Mouse (Mus musculus) left cerebral cortex, postnatal 10 days (tissue): Measurements from ENCODE around the gene Ssu2. TPM values are rescaled to one million over a fixed set of nuclear protein-coding genes. Genes with fewer than 3 reads are reported as not detected.

Experiments
- DNase-seq, 2 experiments: peaks; one replicate each; pipeline ENCODE4 v3.0.0; 2021 to 2022; ENCODE audit warnings: low spot score in 2 of 2, mixed read lengths in 1 of 2; ENCODE audit errors: extremely low spot score in 1 of 2
- intact Hi-C: fragments of 180-260 bp; cut with DNase I; formaldehyde crosslinking; loops from one replicate; pipeline ENCODE4 v1.15.1; 2025
- total RNA-seq, 2 experiments: library from RNA; stranded (reverse); gene quantifications; 2 replicates each; pipeline ENCODE4 v1.2.3; 2021

The Ssu2 gene
- total RNA-seq, 2 experiments from 2014 or later: 0.34 TPM; not detected in 1

DNA sequence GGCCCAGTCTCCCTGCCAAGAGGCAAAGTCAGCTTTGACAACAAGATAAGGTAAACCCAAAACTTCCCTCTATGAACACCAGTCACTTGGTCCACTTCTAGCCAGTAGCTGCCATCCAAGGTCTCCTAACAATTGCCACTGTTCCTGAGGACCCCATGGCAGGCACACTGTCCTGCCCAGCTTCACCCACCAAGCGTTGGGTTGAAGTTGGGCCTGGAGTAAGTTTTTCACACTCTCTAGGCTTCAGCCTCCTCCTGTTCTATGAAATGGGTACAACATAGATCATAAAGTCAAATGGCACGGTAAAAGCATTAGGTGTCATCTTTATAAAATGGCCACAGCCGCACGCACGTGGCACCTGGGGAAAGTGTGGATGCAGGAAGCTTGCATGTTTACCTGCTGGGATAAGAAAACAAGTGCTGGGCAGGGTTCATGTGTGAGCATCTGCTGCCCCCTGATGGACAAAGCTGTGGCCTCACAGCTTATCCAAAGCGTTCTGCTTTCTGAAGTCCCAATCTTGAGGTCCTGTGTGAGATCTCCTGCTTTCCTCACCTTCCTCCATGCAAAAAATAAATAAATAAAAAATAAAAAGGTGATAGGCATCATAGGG is 25.4 kb downstream of the Ssu2 start:
- DNase-seq: peak; percentile 73 to 79
- intact Hi-C loops: loop anchor here (1.0 kb wide), 1 partner anchor 155 kb away; no protein-coding TSS in a partner anchor

DNA sequence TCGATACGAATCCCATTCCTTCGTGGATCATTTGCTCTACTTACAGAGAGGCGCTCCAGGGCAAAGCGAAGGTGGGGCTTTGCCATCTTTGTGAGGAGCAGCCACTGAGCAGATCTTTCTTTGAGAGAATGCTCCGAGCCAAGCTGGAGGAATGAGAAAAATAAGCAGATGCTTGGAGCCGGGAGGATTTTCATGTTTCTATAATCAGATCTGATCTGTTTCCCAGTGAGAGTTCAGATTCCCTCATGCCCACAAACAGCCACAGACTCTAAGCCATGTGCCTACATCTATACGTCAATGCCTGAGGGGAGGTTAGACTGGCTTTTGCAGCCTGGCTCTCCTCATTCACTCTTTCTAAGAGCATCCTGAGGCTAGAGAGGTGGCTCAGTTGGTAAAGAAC is 27.1 kb downstream of the Ssu2 start:
- DNase-seq: peak in 1 of 2 experiments; percentile 62
- intact Hi-C loops: no loop called here

DNA sequence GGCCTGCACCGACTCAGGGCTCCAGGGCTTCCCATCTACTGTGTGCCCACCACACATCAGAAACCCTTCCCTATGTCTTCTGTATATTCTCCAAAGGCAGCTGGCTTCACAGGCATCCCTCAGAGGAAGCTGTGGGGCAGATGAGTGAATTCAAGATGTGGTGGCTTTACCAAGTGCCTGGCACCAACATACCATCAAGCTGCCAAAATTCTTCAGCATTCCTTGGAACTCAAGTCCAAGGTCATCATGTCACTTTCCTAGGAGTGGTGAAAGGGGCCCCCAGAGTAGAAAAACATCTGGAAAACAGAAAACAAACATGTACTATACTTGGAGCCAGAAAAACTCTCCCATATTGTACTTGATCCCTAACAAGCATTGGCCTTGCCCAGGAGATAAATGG is 28.5 kb downstream of the Ssu2 start:
- intact Hi-C loops: no loop called here

DNA sequence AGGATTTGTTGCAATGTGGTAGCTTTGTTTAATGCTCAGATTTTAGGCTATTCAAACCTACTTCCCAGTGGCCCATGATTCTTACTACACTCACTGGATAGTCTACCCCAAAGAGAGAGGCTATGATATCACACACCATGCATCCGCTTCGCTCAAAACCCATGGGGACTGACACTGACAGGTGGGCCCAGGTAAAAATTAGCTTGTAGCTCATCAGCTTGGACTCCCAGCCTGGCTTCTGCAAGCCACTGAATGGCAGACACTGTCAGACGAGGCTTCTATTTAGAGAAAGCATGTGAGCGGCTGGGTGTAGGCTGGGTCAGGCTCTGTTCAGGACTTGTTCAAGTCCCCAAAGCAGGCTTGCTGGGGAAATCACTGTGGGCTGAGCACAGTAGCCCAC is 37.4 kb downstream of the Ssu2 start:
- no peak for DNase-seq
- intact Hi-C loops: no loop called here

More for the DNA sequence above, 28.5 kb downstream of the Ssu2 start:
- DNase-seq: no peak

DNA sequence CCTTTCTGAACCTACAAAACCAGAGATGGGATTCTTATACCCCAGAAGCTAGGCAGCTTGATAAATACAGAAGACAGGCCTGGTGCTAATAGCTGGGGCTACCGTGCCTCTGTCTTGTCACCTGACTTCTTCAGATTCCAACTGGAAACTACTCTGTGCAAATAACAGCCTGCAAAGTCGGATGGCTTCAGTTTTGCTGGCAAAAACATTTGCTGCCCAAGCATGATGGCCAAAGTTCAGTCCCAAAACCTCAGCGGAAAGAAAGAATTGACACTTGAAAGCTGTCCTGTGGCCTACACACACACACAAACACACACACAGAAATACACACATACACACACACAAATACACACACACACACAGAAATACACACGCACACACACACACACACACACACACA is 48.8 kb downstream of the Ssu2 start:
- intact Hi-C loops: no loop called here
- DNase-seq: no peak

DNA sequence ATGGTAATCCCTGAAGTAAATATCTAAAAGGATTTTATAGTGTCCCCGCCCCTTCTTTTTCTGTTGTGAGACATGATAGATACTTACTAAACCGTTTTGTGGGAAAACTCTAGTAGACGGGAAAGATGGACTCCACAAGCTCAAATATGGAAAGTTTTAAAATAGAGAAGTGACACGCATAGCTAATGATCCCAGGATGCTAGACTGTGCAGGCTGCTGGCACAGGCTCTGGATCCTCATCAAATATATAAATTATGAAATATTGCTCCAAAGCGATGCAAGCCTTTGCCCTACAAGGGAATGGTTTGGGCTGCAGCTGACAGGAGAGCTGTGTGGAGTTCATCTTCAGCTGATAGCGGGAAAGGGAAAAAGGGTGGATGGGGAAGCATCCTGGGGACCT is 50.2 kb downstream of the Ssu2 start:
- intact Hi-C loops: no loop called here

DNA sequence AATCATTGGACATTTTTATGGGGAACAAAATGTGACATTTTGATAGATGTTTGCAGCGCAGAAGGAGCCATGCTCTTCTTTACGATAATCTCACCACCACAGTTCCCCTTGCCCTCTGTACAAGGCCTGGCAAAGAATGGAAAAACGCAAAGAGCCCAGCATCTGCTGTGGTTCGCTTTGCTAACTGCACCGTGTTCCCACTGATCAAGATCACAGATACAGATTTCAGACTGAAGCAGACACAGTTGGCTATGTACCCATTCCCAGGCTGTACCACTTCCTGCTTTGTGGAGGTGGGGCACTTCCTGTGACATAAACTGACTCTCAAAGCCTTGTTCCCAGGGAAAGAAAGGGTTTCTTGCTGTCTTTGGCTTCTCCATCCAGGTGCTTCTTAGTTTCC is 53.9 kb downstream of the Ssu2 start:
- intact Hi-C loops: no loop called here
- no peak for DNase-seq

More for the DNA sequence above, 50.2 kb downstream of the Ssu2 start:
- no peak for DNase-seq

DNA sequence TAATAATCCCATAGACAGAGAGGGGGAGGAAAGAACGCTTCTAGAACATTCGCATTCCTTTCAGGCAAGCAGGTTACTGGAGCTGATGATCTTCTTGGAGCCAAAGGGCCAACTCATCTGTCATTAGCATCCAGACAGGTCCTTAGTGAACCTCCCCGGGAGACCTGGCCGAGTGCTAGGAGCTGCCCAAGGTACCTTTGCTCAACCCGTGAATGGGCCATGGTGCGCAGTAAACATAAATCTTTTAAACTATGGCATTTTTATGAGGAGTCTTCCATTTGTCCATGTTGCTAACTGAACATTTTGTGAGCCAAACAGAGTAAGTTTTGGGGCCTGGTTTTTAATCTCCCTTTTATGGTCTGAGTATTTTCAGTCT is 56.6 kb downstream of the Ssu2 start:
- no peak for DNase-seq
- intact Hi-C loops: no loop called here

DNA sequence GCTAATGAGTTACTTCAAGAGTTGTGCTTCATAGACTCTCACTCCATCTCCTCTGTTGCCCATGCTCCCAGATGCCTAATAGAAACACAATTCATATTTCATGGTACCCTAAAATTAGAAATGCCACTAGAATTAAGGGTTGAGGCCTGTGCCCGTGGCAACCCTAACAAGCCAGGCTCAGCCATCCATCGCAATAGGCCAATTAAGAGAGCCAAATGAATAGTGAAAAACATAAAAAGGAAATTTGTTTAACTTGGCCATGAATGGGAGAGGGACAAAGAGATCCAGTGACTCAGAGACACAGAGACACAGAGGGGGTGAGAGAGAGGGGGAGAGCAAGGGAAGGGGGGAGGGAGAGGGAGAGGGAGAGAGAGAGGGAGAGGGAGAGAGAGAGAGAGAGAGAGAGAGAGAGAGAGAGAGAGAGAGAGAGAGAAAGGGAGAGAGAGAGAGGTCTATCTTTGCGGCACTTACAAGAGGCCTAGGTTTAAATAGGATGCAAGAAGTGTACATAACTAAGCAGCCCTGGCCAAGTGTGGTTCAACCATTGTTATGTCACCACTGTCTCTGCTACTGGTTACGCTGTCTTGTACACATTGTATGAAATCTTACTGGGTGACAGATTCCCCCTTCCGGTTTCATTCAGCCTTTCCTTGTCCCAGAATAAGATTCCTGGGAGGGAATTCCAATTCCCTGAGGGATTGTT is 57.2 kb downstream of the Ssu2 start:
- intact Hi-C loops: no loop called here
- no peak for DNase-seq

DNA sequence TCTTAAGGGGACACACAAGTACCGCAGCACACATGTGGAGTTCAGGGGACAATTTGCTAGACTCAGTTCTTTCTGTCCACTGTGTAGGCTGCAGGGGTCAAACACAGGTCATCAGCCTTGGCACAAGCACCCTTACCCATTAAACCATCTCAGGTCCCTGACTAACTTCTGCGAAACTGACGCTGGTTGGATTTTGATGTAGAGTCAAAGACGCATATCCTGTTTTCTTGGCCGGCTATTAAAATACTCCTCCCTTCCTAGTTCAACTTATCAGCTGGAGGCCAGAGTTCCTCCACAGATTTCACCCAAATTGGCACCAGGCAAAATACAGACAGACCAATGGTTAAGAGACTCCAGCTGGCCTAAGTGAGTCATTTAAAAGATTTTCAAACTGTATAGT is 60.0 kb downstream of the Ssu2 start:
- intact Hi-C loops: no loop called here
- no peak for DNase-seq

DNA sequence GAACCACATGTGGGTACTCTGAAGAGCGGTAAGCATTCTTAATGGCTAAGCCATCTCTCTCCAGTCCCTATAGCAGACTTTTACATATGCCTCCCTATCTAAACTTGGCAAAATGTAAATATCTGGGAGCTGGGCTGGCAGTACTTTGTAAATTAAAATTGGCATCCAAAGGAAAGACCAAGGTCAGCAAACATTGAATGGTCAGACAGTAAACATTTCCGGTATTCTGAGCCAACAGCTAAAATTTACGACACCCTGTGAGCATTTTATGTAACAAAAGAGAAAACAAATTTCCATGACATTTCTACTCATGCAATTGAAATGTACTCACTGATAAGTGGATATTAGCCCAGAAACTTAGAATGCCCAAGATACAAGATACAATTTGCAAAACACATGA is 62.6 kb downstream of the Ssu2 start:
- DNase-seq: no peak
- intact Hi-C loops: no loop called here

DNA sequence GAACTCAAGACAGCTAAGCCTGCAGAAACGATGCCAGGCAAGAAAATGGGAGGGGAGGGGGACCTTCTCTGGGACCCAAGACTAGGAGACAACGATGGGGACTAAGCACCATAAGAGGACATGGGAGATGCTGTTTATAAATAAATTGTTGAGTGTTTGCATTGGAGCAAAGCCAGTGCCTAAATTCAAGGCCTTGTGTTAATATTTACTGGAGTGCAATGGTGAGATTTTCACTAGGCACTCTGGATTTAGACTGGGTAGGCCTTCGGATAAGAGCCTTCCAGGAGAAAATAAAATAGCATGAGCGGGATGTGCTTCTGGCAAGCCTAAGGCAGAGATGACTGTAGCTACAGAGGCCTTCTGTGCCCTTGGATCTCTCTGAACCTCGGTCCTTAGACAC is 64.9 kb downstream of the Ssu2 start:
- no peak for DNase-seq
- intact Hi-C loops: no loop called here

DNA sequence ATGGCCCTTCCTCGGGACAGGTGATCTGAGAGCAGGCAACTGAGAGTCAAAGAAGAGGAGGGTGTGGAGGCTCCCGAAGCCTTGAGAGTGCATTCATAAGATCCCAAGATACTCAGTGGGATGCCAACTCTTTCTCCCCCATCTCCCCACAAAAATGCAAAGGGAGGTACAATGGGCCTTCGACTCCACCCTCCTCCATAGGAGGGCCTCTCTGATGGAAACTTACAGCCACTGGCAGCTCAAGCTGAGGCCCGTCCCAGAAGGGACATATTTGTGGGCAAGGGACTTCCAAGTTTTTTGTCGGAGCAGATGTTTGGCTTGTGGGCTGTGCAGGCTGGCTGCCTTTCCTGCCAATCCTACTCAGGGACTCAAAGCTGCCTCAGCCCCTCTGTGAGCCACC is 67.1 kb downstream of the Ssu2 start:
- intact Hi-C loops: no loop called here
- no peak for DNase-seq

DNA sequence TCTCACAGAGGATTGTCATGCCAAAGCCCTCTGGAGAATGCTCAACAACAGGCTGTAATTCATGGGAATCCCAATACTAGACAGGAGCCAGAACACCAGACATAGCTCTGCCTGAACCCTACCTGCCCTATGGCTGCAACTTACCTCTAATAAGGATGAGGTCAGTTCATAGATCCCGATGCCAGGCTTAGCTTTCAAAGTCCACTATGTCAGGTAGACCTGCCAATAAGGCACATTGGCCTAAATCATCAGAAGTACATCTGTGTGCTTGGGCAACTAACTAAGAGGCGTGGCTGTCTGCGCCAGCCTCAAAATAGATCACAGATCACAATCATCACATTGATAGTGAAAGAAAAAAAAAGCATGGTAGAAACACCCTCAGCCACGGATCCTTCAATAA is 68.4 kb downstream of the Ssu2 start:
- DNase-seq: no peak
- intact Hi-C loops: no loop called here

DNA sequence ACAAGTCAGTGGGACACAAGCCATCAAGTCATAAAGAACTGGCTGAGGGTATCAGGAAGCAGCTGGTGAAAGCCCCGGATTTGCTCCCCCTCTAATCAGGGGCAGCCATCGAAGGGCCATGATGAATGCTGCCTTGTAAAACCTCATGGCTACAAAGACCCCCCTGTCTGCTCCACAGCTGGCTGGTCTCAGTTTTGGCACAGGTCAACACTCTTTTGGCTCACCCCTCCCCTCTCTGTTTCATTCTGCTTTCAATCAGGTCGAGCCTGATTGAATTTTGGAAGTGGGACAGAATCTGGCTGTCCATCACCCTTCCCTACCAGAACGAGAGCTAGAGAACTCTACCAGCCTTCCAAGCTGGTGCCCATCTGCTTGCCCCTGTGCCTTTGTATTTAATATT is 76.4 kb downstream of the Ssu2 start:
- intact Hi-C loops: no loop called here
- DNase-seq: peak; percentile 32 to 42

DNA sequence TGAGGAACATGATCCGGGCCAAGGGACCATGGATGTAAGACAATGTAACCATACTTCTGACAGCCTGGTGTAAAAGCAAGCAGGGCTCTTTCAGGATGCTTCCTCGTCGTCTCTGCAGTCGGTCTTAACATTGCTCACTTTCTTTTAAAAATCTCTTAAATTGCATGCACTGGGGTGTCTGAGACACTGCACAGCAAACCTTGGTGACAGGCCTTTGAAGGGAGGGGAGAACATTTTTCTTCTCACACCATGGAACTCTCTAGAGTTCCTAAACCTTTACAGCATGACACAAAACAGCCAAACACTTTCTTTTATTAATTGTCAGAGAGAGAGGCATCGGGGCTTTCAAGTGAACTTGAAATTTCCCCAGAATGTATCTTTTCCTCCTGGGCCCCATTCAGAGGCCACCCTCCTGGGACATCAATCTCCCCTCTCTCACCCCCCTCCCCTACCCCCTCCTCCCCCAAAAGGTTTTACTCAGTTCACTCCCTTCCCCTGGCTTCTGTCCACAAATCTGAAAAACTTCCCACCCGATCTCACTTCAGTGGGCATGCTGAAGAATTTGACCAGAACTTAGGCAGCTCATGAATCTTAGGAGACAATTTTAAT is 78.4 kb downstream of the Ssu2 start:
- no peak for DNase-seq
- intact Hi-C loops: no loop called here

Other genes starting within 250 kb of the Ssu2 start
- gene Lmcd1, start 114.3 kb downstream of the Ssu2 start, total RNA-seq: 10 to 100 TPM; 15.3 to 15.6 TPM
- under 1 TPM; 0.39 to 0.61 TPM for gene Cav3, start 71.5 kb upstream of the Ssu2 start, total RNA-seq
- 10 to 100 TPM; 11.6 to 12.3 TPM for gene Oxtr, start 101.9 kb upstream of the Ssu2 start, total RNA-seq